Mouse (Mus musculus) olfactory bulb, adult 2 months (tissue): ENCODE measurements around the gene Ctnna3.

Source experiments
- CTCF ChIP-seq: fragments of 200-500 bp; IDR thresholded peaks from 2 replicates; pipeline ENCODE4 v1.5.1; 2012; ENCODE audit warnings: low read depth, mild to moderate bottlenecking, low read length, moderate library complexity; ENCODE audit not compliant: insufficient read depth
- POLR2A ChIP-seq: fragments of 200-500 bp; IDR thresholded peaks from 2 replicates; pipeline ENCODE4 v1.6.1; 2012; ENCODE audit warnings: mild to moderate bottlenecking, low read depth, low read length, moderate library complexity; ENCODE audit not compliant: insufficient read depth

DNA sequence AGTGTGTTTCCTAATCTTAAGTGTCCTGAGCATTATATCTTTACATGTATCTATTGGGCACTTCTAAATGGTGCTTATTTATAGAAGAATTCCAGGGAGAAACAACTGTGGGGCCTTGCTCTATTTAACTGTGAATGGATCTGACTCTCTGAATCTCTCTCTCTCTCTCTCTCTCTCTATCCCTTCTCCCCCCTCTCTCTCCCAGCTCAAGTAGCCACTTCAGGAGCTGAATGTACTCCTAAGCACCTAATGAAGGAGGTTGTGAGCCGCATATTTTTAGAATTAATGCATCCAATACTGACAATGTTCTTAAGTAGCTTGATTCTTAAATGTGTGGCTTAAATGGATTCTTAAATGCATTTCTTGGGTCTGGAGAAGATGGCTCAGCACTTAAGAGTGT, 521.6 kb downstream of the Ctnna3 start:
- TF ChIP-seq POLR2A = no peak
- TF ChIP-seq CTCF = no peak
